Mouse (Mus musculus): Measurements from ENCODE around the gene Spg11. TPM values are rescaled to one million over a fixed set of nuclear protein-coding genes. Genes with fewer than 3 reads are reported as not detected.

Spg11 gene
- 5.3 TPM for polyA plus RNA-seq (2014; fragmentation: Illumina TruSeq; extraction: RNeasy Lipid Tissue Mini Kit (QIAGEN cat#74804); ENCODE audit: low replicate concordance)

DNA sequence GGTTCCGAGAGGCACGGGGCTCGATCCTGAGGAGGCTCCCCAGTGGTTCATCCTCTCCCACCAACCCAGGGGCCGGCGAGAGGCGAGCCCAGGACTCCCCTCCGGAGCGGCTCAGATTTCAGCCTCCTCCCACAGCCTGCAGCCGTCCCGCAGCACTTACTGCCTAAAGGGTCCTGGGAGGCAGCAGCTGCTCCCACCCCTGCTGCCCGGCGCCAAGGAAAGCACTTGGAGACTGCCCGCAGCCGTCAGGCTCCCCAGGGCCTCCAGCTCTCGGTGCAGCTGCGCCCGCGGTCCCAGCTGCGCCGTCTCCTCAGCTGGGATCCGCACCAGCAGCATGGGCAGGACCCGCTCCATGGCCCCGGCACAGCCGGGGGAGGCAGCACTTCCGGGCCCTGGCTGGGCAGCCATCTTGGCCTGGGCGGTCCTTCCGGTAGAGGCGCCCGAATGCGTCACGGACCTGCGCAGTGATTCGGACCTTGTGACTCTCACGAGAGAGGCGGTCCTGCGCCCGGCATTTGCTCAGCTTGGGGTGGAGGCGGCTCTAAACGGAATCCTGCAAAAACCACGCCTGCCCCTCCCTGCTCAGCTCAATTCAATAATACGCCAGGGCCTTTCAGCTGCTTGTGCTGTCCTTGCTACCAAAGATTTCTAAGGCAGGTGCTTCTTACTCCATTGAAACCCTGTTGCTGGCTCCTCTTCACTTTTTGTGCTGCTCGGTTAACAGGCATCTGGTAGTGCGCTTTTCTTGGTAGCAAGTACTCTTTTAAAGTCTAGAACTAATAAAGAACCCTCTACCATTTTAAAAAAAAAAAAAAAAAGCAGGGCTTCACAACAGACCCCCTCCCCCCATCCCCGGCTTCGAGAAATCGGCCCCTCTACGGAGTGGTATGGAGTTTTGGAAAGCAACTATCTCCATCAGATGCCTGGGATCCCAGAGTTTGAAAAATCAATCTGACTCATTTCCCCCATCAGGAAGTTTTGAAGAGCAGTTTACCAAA, at the start of gene Spg11:
Spg11 (minus strand) TSS at position 426 of the 998 bp plus-strand sequence.

DNA sequence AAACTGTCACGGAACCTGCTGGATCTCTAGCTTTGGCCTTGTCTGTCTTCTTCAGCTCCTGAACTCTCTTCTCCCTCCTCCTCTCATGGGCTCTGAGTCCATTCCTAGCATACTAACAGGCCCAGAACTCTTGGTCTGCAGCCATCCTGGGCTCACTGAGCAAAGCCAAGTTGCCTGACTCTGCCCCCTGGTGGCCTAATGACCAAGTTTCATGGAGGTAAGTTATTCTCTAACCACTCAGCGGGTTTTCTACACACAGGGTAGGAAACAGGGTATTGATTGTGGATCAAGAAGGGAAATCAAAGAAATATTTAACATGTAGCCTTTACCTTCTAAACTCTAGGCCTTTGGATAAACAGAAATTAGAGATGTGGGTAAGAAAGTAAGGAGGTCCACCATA, 42.5 kb upstream of the Spg11 start, which contains the start of gene Trim69:
Trim69 (plus strand) TSS at position 21 of the 400 bp plus-strand sequence.

DNA sequence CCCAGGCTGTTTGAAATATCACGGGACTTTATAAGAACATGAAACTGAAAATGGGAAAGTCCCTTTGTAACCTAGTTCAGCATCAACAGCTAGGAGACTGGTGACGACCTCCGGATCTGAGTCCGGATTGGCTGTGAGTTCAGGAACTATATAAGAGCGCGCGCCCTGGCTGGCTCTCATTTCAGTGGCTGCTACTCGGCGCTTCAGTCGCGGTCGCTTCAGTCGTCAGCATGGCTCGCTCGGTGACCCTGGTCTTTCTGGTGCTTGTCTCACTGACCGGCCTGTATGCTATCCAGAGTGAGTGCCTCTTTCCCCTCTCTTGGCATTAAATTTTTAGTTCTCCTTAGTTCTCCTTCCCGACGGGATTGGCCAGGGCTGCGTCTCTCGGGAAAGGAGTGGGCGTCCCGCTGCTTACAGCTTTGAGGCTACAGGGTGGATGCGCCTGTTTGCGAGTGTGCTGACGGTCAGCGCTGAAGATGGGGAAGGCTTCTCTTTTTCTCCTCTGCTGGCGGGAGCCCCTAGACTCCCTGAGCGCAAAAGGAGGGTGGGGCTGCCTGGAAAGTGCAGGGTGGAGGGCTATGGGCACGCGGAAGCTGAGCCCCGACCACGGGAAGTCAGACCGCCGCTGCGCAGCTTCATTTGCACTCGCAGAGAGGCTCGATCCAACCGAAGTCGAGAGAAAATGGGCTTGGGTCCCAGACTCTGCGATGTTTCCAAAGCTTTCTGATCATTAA, 29.5 kb upstream of the Spg11 start, which contains the start of gene B2m:
B2m (plus strand) TSS at position 179 of the 734 bp plus-strand sequence.

DNA sequence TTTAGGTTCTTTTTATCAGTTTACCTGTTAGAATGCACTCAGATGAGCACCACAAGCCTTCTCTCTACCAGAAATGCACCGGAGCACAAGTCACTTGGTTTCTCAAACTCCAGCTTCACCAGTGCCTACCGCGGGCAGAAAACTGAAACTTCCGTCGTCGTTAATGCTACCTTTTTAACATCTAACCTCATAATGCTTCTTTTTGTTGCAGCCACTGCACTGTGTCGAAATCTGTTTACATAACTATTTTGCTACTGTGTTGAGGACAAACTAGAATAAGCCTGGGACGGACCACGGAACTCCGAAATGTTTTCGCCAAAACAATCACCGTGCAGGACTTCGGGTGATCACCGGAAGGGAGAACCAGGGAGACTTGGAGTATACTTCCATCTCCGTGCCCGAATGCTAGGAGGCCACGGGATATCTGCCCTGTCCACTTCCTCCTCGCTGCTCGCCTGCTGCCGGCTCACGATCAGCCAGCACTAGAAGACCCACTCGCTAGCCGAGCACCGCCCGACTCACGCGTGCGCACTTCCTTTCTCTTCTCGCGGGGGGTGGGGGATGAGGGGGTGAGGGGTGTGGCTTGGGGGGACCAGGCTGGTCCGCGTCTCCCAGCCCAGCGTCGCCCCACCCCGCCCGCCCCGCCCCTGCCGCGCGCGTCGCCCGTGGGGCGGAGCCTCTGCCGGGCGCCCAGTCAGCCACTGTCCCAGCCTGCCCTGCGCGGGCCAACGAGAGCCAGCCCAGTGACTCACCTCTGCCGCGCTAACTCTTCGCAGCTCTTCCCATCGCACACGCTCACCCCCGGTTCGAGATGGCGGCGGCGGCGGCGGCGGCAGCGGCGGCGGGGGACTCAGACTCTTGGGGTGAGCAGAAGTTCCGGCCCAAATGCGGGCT, 90.1 kb downstream of the Spg11 start, which contains the start of gene Eif3j1:
Eif3j1 (plus strand) TSS at position 685 of the 894 bp plus-strand sequence.

Other genes with a start within 250 kb of the Spg11 start
- 37.2 TPM for gene Ctdspl2, start 162.4 kb downstream of the Spg11 start, polyA plus RNA-seq (2014; fragmentation: Illumina TruSeq; extraction: RNeasy Lipid Tissue Mini Kit (QIAGEN cat#74804); ENCODE audit: low replicate concordance)
- not detected for gene Mageb3, start 162.3 kb downstream of the Spg11 start, polyA plus RNA-seq (2014; fragmentation: Illumina TruSeq; extraction: RNeasy Lipid Tissue Mini Kit (QIAGEN cat#74804); ENCODE audit: low replicate concordance)
- gene Eif3j1, start 89.8 kb downstream of the Spg11 start, polyA plus RNA-seq (2014; fragmentation: Illumina TruSeq; extraction: RNeasy Lipid Tissue Mini Kit (QIAGEN cat#74804); ENCODE audit: low replicate concordance): 62.7 TPM
- 14,089 TPM for gene B2m, start 29.3 kb upstream of the Spg11 start, polyA plus RNA-seq (2014; fragmentation: Illumina TruSeq; extraction: RNeasy Lipid Tissue Mini Kit (QIAGEN cat#74804); ENCODE audit: low replicate concordance)
- 0.22 TPM for gene Trim69, start 42.3 kb upstream of the Spg11 start, polyA plus RNA-seq (2014; fragmentation: Illumina TruSeq; extraction: RNeasy Lipid Tissue Mini Kit (QIAGEN cat#74804); ENCODE audit: low replicate concordance)
- gene Patl2, start 67.8 kb upstream of the Spg11 start, polyA plus RNA-seq (2014; fragmentation: Illumina TruSeq; extraction: RNeasy Lipid Tissue Mini Kit (QIAGEN cat#74804); ENCODE audit: low replicate concordance): not detected
- not detected for gene Terb2, start 67.9 kb upstream of the Spg11 start, polyA plus RNA-seq (2014; fragmentation: Illumina TruSeq; extraction: RNeasy Lipid Tissue Mini Kit (QIAGEN cat#74804); ENCODE audit: low replicate concordance)
- gene Sord, start 116.4 kb upstream of the Spg11 start, polyA plus RNA-seq (2014; fragmentation: Illumina TruSeq; extraction: RNeasy Lipid Tissue Mini Kit (QIAGEN cat#74804); ENCODE audit: low replicate concordance): 211 TPM
- 0.26 TPM for gene Duox2, start 180.1 kb upstream of the Spg11 start, polyA plus RNA-seq (2014; fragmentation: Illumina TruSeq; extraction: RNeasy Lipid Tissue Mini Kit (QIAGEN cat#74804); ENCODE audit: low replicate concordance)
- not detected for gene Duoxa2, start 180.5 kb upstream of the Spg11 start, polyA plus RNA-seq (2014; fragmentation: Illumina TruSeq; extraction: RNeasy Lipid Tissue Mini Kit (QIAGEN cat#74804); ENCODE audit: low replicate concordance)
- not detected for gene Duoxa1, start 195.3 kb upstream of the Spg11 start, polyA plus RNA-seq (2014; fragmentation: Illumina TruSeq; extraction: RNeasy Lipid Tissue Mini Kit (QIAGEN cat#74804); ENCODE audit: low replicate concordance)
- gene Duox1, start 197.3 kb upstream of the Spg11 start, polyA plus RNA-seq (2014; fragmentation: Illumina TruSeq; extraction: RNeasy Lipid Tissue Mini Kit (QIAGEN cat#74804); ENCODE audit: low replicate concordance): not detected

Data from small intestine, adult 10 weeks (tissue).